Comparison of ENCODE assay signal across 7 mouse cellular contexts in genomic region chr15:79328939-79329275, GRCm38 (mm10). TPM values are rescaled to one million over a fixed set of nuclear protein-coding genes. Genes with fewer than 3 reads are reported as not detected.
A peak's percentile ranks its signal among the peaks of the same experiment; 100 is the strongest.
DNase-seq lines count a peak whose midpoint lies in the region; ATAC-seq and TF ChIP-seq lines count a peak whose summit lies in the region.

No protein-coding gene starts in this region.

- WGBS in lung, embryonic 15.5 days, result 87% methylated on average over 4 of the region's 4 CpGs
- WGBS in hindbrain, embryonic 15.5 days, result 99% methylated on average over 4 of the region's 4 CpGs

- no peaks in the 10 kb centered on the region for H3K27me3 ChIP-seq in lung, embryonic 15.5 days
- no peaks in the 10 kb centered on the region for H3K27me3 ChIP-seq in hindbrain, embryonic 15.5 days
- H3K27me3 ChIP-seq in myocyte (ENCODE audit: control insufficient read depth, insufficient read depth, insufficient read length), result no peaks in the 10 kb centered on the region

- no peaks in the 10 kb centered on the region for H3K9me3 ChIP-seq in lung, embryonic 15.5 days
- H3K9me3 ChIP-seq in hindbrain, embryonic 15.5 days, result no peaks in the 10 kb centered on the region

- H3K4me1 ChIP-seq in lung, embryonic 15.5 days, result peaks cover 51% of the 10 kb centered on the region
- H3K4me1 ChIP-seq in hindbrain, embryonic 15.5 days (replicated peaks), result peaks cover 30% of the 10 kb centered on the region

- H3ac ChIP-seq in myocyte (ENCODE audit: control insufficient read depth, insufficient read length), result no peak overlapping the region

- H3K9ac ChIP-seq in lung, embryonic 15.5 days, result no peak overlapping the region
- no peak overlapping the region for H3K9ac ChIP-seq in hindbrain, embryonic 15.5 days

- H3K36me3 ChIP-seq in lung, embryonic 15.5 days, result no peaks in the 10 kb centered on the region
- H3K36me3 ChIP-seq in hindbrain, embryonic 15.5 days, result no peaks in the 10 kb centered on the region
- H3K36me3 ChIP-seq in myocyte (ENCODE audit: control insufficient read depth, insufficient read depth), result no peaks in the 10 kb centered on the region

- peaks cover 10% of the 10 kb centered on the region for H3K79me2 ChIP-seq in myocyte (ENCODE audit: control insufficient read depth, insufficient read depth)

- no peak overlapping the region for H3K4me3 ChIP-seq in lung, embryonic 15.5 days
- no peak overlapping the region for H3K4me3 ChIP-seq in hindbrain, embryonic 15.5 days
- peak overlapping the region; percentile 72 for H3K4me3 ChIP-seq in myocyte

- TF ChIP-seq POLR2A in myocyte (IDR thresholded peaks at IDR 0.05; ENCODE audit: insufficient read length, low read depth), result no peak

- peak overlapping the region; percentile 97; the same call in 1 of the 2 replicates for H3K27ac ChIP-seq in lung, embryonic 15.5 days
- 0 out of 2 replicates have a peak overlapping the region, but pooled peaks have one; percentile 91 for H3K27ac ChIP-seq in hindbrain, embryonic 15.5 days (replicated peaks)

- no peak for DNase-seq in lung, postnatal 4 days
- peak; percentile 17 for DNase-seq in c-Kit-negative CD71-positive TER-119-positive erythroid progenitor cells, embryonic 14.5 days (ENCODE audit: low read depth, low spot score)
- no peak for DNase-seq in adrenal gland, adult 2 months
- DNase-seq in gastrocnemius, adult 18-20 months (ENCODE audit: low spot score), result no peak

- peak overlapping the region; percentile 83 for H3K4me2 ChIP-seq in lung, embryonic 15.5 days
- peak overlapping the region; percentile 79 for H3K4me2 ChIP-seq in hindbrain, embryonic 15.5 days
- H3K4me2 ChIP-seq in myocyte (ENCODE audit: low read depth), result peak overlapping the region; percentile 100

- no peak for ATAC-seq in lung, embryonic 15.5 days (ENCODE audit: borderline replicate concordance, extremely low read depth, low FRiP score, low TSS enrichment)
- ATAC-seq in hindbrain, embryonic 15.5 days (ENCODE audit: low FRiP score, low read depth), result no peak

TF ChIP-seq in myocyte, 11 proteins besides CTCF, POLR2A, EP300 and RAD21:
- TF ChIP-seq USF1 (IDR thresholded peaks at IDR 0.05; ENCODE audit: low read depth), result no peak
- TF ChIP-seq MYOG (IDR thresholded peaks at IDR 0.05; ENCODE audit: control insufficient read depth in 1 of 3, insufficient read depth in 1 of 3, insufficient read length in 2 of 3, low read depth in 2 of 3), result no peak
- TF ChIP-seq MAX (IDR thresholded peaks at IDR 0.05; ENCODE audit: low read depth), result no peak
- no peak for TF ChIP-seq TCF12 (IDR thresholded peaks at IDR 0.05; ENCODE audit: insufficient read depth, poor library complexity, severe bottlenecking)
- TF ChIP-seq MYOD1 (IDR thresholded peaks at IDR 0.05; ENCODE audit: control insufficient read depth in 1 of 3, insufficient read length in 2 of 3, low read depth in 2 of 3), result no peak
- no peak for TF ChIP-seq POLR2AphosphoS2 (IDR thresholded peaks at IDR 0.05; ENCODE audit: insufficient read length, low read depth)
- TF ChIP-seq CEBPB (IDR thresholded peaks at IDR 0.05; ENCODE audit: insufficient read depth, poor library complexity, severe bottlenecking), result no peak
- TF ChIP-seq SRF (IDR thresholded peaks at IDR 0.05; ENCODE audit: control insufficient read depth, insufficient read length, low read depth), result no peak
- TF ChIP-seq TCF3 (IDR thresholded peaks at IDR 0.05; ENCODE audit: insufficient read length, low read depth), result no peak
- TF ChIP-seq REST (IDR thresholded peaks at IDR 0.05; ENCODE audit: insufficient read depth, insufficient read length), result no peak
- no peak for TF ChIP-seq E2F4 (IDR thresholded peaks at IDR 0.05; ENCODE audit: insufficient read depth)

RNA-seq across cellular contexts. Expression of gene Pla2g6, which starts 0.7 kb away (rescaled TPM):
- 19.1 and 20.2 TPM in 2 replicates for polyA plus RNA-seq in lung, embryonic 15.5 days (2015; fragmentation: Nextera tagmentation; extraction: Ambion mirVana)
- polyA plus RNA-seq in hindbrain, embryonic 15.5 days (2015; fragmentation: Nextera tagmentation; extraction: Ambion mirVana), result 27.1 and 32.5 TPM in 2 replicates
- polyA plus RNA-seq in myocyte (2012; fragmentation: generic; extraction: Trizol), result 36.3 TPM
- total RNA-seq in adrenal gland, adult 2 months (2021), result 10 to 100 TPM; 26.1 to 30.6 TPM
- polyA plus RNA-seq in adrenal gland, adult 2 months (2012; rRNA removed), result 47.8 and 50.1 TPM in 2 replicates
- 10 to 100 TPM; 15.8 to 20.4 TPM for total RNA-seq in gastrocnemius, adult 18-20 months (2021)

RNA-seq across cellular contexts. Expression of gene Maff, which starts 17.5 kb away (rescaled TPM):
- polyA plus RNA-seq in lung, embryonic 15.5 days (2015; fragmentation: Nextera tagmentation; extraction: Ambion mirVana), result 4.8 and 5.3 TPM in 2 replicates
- 1.00 and 1.0 TPM in 2 replicates for polyA plus RNA-seq in hindbrain, embryonic 15.5 days (2015; fragmentation: Nextera tagmentation; extraction: Ambion mirVana)
- polyA plus RNA-seq in myocyte (2012; fragmentation: generic; extraction: Trizol), result 15.6 TPM
- 1 to 10 TPM; 7.2 to 9.5 TPM for total RNA-seq in adrenal gland, adult 2 months (2021)
- polyA plus RNA-seq in adrenal gland, adult 2 months (2012; rRNA removed), result 3.2 and 3.4 TPM in 2 replicates
- 10 to 100 TPM in 1 of 2 experiments, 1 to 10 TPM in 1; 6.6 to 10.1 TPM for total RNA-seq in gastrocnemius, adult 18-20 months (2021)

RNA-seq across cellular contexts. Expression of gene Baiap2l2, which starts 43.6 kb away (rescaled TPM):
- 3.1 and 4.4 TPM in 2 replicates for polyA plus RNA-seq in lung, embryonic 15.5 days (2015; fragmentation: Nextera tagmentation; extraction: Ambion mirVana)
- 3.7 and 4.0 TPM in 2 replicates for polyA plus RNA-seq in hindbrain, embryonic 15.5 days (2015; fragmentation: Nextera tagmentation; extraction: Ambion mirVana)
- polyA plus RNA-seq in myocyte (2012; fragmentation: generic; extraction: Trizol), result 1.7 TPM
- under 1 TPM in 1 of 2 experiments, not detected in 1; 0.24 TPM for total RNA-seq in adrenal gland, adult 2 months (2021)
- 1.5 and 8.5 TPM in 2 replicates for polyA plus RNA-seq in adrenal gland, adult 2 months (2012; rRNA removed)
- 1 to 10 TPM; 2.3 to 4.5 TPM for total RNA-seq in gastrocnemius, adult 18-20 months (2021)
